Mouse (Mus musculus) left cerebral cortex, postnatal 4 days (tissue): ENCODE results near the gene Hadh. TPM values are rescaled to one million over a fixed set of nuclear protein-coding genes. Genes with fewer than 3 reads are reported as not detected.

Experiments
- total RNA-seq, 2 experiments: library from RNA; stranded (reverse); gene quantifications; 2 replicates each; pipeline ENCODE4 v1.2.3; 2021

The Hadh gene
- total RNA-seq, 2 experiments from 2014 or later: 16.5 to 18.2 TPM

Other genes with a start within 250 kb of the Hadh start
- gene Lef1, start 161.6 kb downstream of the Hadh start, total RNA-seq: 1 to 10 TPM; 6.6 to 7.9 TPM
- 10 to 100 TPM; 13.1 to 14.4 TPM for gene Cyp2u1, start 31.1 kb upstream of the Hadh start, total RNA-seq
- under 1 TPM; 0.90 to 0.93 TPM for gene Sgms2, start 219.3 kb upstream of the Hadh start, total RNA-seq